Mouse (Mus musculus) embryonic facial prominence, embryonic 11.5 days (tissue): Measurements from ENCODE around the gene Lipt1. TPM values are rescaled to one million over a fixed set of nuclear protein-coding genes. Genes with fewer than 3 reads are reported as not detected.

Experiments used
- ATAC-seq: fragments of 200-750 bp; cut with Nextera tagmentation; replicated peaks from 2 replicates; pipeline ENCODE4 v1.8.0; 2017; ENCODE audit warnings: low read depth; ENCODE audit not compliant: insufficient number of reproducible peaks, low FRiP score, low TSS enrichment
- DNase-seq: peaks from one replicate; pipeline ENCODE4 v3.0.0-alpha.2; 2015; ENCODE audit warnings: low spot score
- H3K27ac ChIP-seq: fragments of 300-500 bp; sonication (generic); replicated peaks from 2 replicates; pipeline ENCODE4 v1.5.1; 2014; ENCODE audit warnings: mild to moderate bottlenecking, low read depth, low read length, control low read depth
- H3K27me3 ChIP-seq: fragments of 300-500 bp; sonication (generic); 2 replicates; pipeline ENCODE4 v1.6.1; 2014; ENCODE audit warnings: mild to moderate bottlenecking, low read length, moderate library complexity, mixed read lengths; ENCODE audit not compliant: control insufficient read depth, insufficient read depth
- H3K36me3 ChIP-seq: fragments of 300-500 bp; sonication (generic); replicated peaks from 2 replicates; pipeline ENCODE4 v1.6.1; 2014; ENCODE audit warnings: low read depth, mild to moderate bottlenecking, low read length, moderate library complexity, mixed read lengths; ENCODE audit not compliant: control insufficient read depth, insufficient read depth
- H3K4me1 ChIP-seq: fragments of 300-500 bp; sonication (generic); 2 replicates; pipeline ENCODE4 v1.6.1; 2014; ENCODE audit warnings: low read length, mixed read lengths; ENCODE audit not compliant: control insufficient read depth, insufficient read depth
- H3K4me2 ChIP-seq: fragments of 300-500 bp; sonication (generic); 2 replicates; pipeline ENCODE4 v1.6.1; 2014; ENCODE audit warnings: low read depth, mild to moderate bottlenecking, control low read depth, low read length, moderate library complexity
- H3K4me3 ChIP-seq: fragments of 300-500 bp; sonication (generic); 2 replicates; pipeline ENCODE4 v1.5.1; 2014; ENCODE audit warnings: low read depth, low read length, control low read depth
- H3K9ac ChIP-seq: fragments of 300-500 bp; sonication (generic); replicated peaks from 2 replicates; pipeline ENCODE4 v1.6.1; 2014; ENCODE audit warnings: mild to moderate bottlenecking, control low read depth, low read length
- H3K9me3 ChIP-seq: fragments of 300-500 bp; sonication (generic); replicated peaks from 2 replicates; pipeline ENCODE4 v1.6.1; 2016; ENCODE audit warnings: mild to moderate bottlenecking, low read length, inconsistent platforms, mixed read lengths; ENCODE audit not compliant: control insufficient read depth
- WGBS: fragments of 180-500 bp; shearing (Covaris S2); extraction: QIAGEN DNeasy Blood & Tissue Kit; methylation state at CpG from one replicate; pipeline ENCODE4 v1.1.7; 2014; 5-methylcytosine and 5-hydroxymethylcytosine counted together
- polyA plus RNA-seq: library from polyadenylated mRNA; unstranded; fragments of >200 nt; fragmentation: Nextera tagmentation; extraction: Ambion mirVana; gene quantifications from 2 replicates; pipeline ENCODE4 v1.2.1, GENCODE M21; 2014

Lipt1 gene
- polyA plus RNA-seq, 1 experiment from 2014 or later: 11.5 TPM

- no peak for ATAC-seq
- no peaks in the 10 kb centered on the region for H3K36me3 ChIP-seq
Observed at GRCm38 (mm10) chr1:37867056-37867455, 4.5 kb upstream of the Lipt1 start.

GRCm38 (mm10) chr1:37867684-37868322 is 3.7 kb upstream of the Lipt1 start:
- no peak for DNase-seq
- 74% methylated on average over 10 of the region's 10 CpGs for WGBS

More at GRCm38 (mm10) chr1:37867056-37867455, 4.5 kb upstream of the Lipt1 start:
- peak; percentile 26 for DNase-seq
- no peaks in the 10 kb centered on the region for H3K9me3 ChIP-seq
- H3K4me2 ChIP-seq: no peak overlapping the region
- WGBS: 76% methylated on average over 1 of the region's 1 CpGs
- H3K9ac ChIP-seq: no peak overlapping the region
- no peak overlapping the region for H3K4me3 ChIP-seq
- H3K4me1 ChIP-seq: 0 out of 2 replicates have a peak, but pooled peaks cover 2% of the 10 kb centered on the region
- H3K27me3 ChIP-seq: no peaks in the 10 kb centered on the region; the same call in 1 of the 2 replicates
- no peak overlapping the region for H3K27ac ChIP-seq

GRCm38 (mm10) chr1:37868640-37869039 is 2.9 kb upstream of the Lipt1 start:
- H3K27me3 ChIP-seq: no peaks in the 10 kb centered on the region; the same call in 1 of the 2 replicates
- H3K4me3 ChIP-seq: no peak overlapping the region
- H3K27ac ChIP-seq: no peak overlapping the region
- H3K9me3 ChIP-seq: no peaks in the 10 kb centered on the region
- ATAC-seq (no peak), DNase-seq (no peak)
- 0 out of 2 replicates have a peak, but pooled peaks cover 2% of the 10 kb centered on the region for H3K4me1 ChIP-seq
- H3K9ac ChIP-seq: no peak overlapping the region
- no peak overlapping the region for H3K4me2 ChIP-seq
- 64% methylated on average over 10 of the region's 10 CpGs for WGBS
- H3K36me3 ChIP-seq: no peaks in the 10 kb centered on the region

More at GRCm38 (mm10) chr1:37867684-37868322, 3.7 kb upstream of the Lipt1 start:
- Histone ChIP-seq H3K27ac (no peak overlapping the region), H3K4me2 (no peak overlapping the region), H3K9me3 (no peaks in the 10 kb centered on the region), H3K36me3 (no peaks in the 10 kb centered on the region), H3K9ac (no peak overlapping the region), H3K4me1 (0 out of 2 replicates have a peak, but pooled peaks cover 2% of the 10 kb centered on the region), H3K27me3 (no peaks in the 10 kb centered on the region; the same call in 1 of the 2 replicates), H3K4me3 (no peak overlapping the region)
- no peak for ATAC-seq

GRCm38 (mm10) chr1:37869362-37869761 is 2.2 kb upstream of the Lipt1 start:
- no peak overlapping the region for H3K4me2 ChIP-seq
- H3K27ac ChIP-seq: no peak overlapping the region
- WGBS: 42% methylated on average over 2 of the region's 2 CpGs
- 0 out of 2 replicates have a peak, but pooled peaks cover 2% of the 10 kb centered on the region for H3K4me1 ChIP-seq
- H3K27me3 ChIP-seq: no peaks in the 10 kb centered on the region; the same call in 1 of the 2 replicates
- H3K36me3 ChIP-seq: no peaks in the 10 kb centered on the region
- H3K9ac ChIP-seq: no peak overlapping the region
- no peak overlapping the region for H3K4me3 ChIP-seq
- no peak for ATAC-seq
- no peak for DNase-seq
- H3K9me3 ChIP-seq: no peaks in the 10 kb centered on the region

GRCm38 (mm10) chr1:37872131-37873067 is 861 bp downstream of the Lipt1 start:
- Histone ChIP-seq H3K9ac (peak overlapping the region; percentile 35), H3K4me3 (peak overlapping the region; percentile 46), H3K36me3 (peaks cover 4% of the 10 kb centered on the region), H3K9me3 (no peaks in the 10 kb centered on the region), H3K4me1 (0 out of 2 replicates have a peak, but pooled peaks cover 2% of the 10 kb centered on the region), H3K27ac (0 out of 2 replicates have a peak overlapping the region, but pooled peaks have one; percentile 9), H3K4me2 (peak overlapping the region; percentile 62), H3K27me3 (no peaks in the 10 kb centered on the region)
- ATAC-seq (peak; percentile 79), DNase-seq (peak; percentile 83)
- WGBS: 6% methylated on average over 33 of the region's 33 CpGs

- Histone ChIP-seq H3K4me1 (0 out of 2 replicates have a peak, but pooled peaks cover 2% of the 10 kb centered on the region), H3K4me2 (no peak overlapping the region), H3K27ac (no peak overlapping the region), H3K9ac (no peak overlapping the region), H3K9me3 (no peaks in the 10 kb centered on the region), H3K4me3 (no peak overlapping the region), H3K27me3 (no peaks in the 10 kb centered on the region), H3K36me3 (peaks cover 4% of the 10 kb centered on the region)
- WGBS: 92% methylated on average over 4 of the region's 4 CpGs
- no peak for ATAC-seq
- DNase-seq: no peak
Observed at GRCm38 (mm10) chr1:37873157-37873556, 1.6 kb downstream of the Lipt1 start.

GRCm38 (mm10) chr1:37877736-37878460 is 6.4 kb downstream of the Lipt1 start:
- H3K9ac ChIP-seq: no peak overlapping the region
- H3K4me2 ChIP-seq: no peak overlapping the region
- H3K9me3 ChIP-seq: no peaks in the 10 kb centered on the region
- no peak for ATAC-seq
- H3K4me3 ChIP-seq: no peak overlapping the region
- H3K36me3 ChIP-seq: peaks cover 4% of the 10 kb centered on the region
- no peaks in the 10 kb centered on the region for H3K4me1 ChIP-seq
- DNase-seq: no peak
- H3K27ac ChIP-seq: no peak overlapping the region
- no peaks in the 10 kb centered on the region for H3K27me3 ChIP-seq
- 94% methylated on average over 13 of the region's 13 CpGs for WGBS
